Mouse (Mus musculus) left cerebral cortex, postnatal 25 days (tissue): ENCODE data around the gene Ddx4. TPM values are rescaled to one million over a fixed set of nuclear protein-coding genes. Genes with fewer than 3 reads are reported as not detected.

Experiments
- DNase-seq, 2 experiments: peaks; one replicate each; pipeline ENCODE4 v3.0.0; 2022; ENCODE audit warnings: low spot score in 2 of 2, mixed read lengths in 1 of 2
- intact Hi-C: fragments of 180-260 bp; cut with DNase I; formaldehyde crosslinking; loops from one replicate; pipeline ENCODE4 v1.15.1; 2025
- total RNA-seq, 2 experiments: library from RNA; stranded (reverse); gene quantifications; 2 replicates each; pipeline ENCODE4 v1.2.3; 2021

Ddx4 gene
- total RNA-seq, 2 experiments from 2014 or later, result 1.1 to 1.3 TPM

GRCm38 (mm10) chr13:112570768-112571167 is 81.5 kb downstream of the Ddx4 start:
- intact Hi-C loops, result no loop called here
- no peak for DNase-seq

GRCm38 (mm10) chr13:112569606-112570005 is 82.7 kb downstream of the Ddx4 start:
- intact Hi-C loops, result no loop called here
- DNase-seq, result no peak

- intact Hi-C loops, result no loop called here
- peak; percentile 4 to 76 for DNase-seq
These were observed 91.6 kb downstream of the Ddx4 start for GRCm38 (mm10) chr13:112560554-112561138.

- DNase-seq, result no peak
- intact Hi-C loops, result no loop called here
These were observed 95.8 kb downstream of the Ddx4 start for GRCm38 (mm10) chr13:112556501-112556900.

GRCm38 (mm10) chr13:112553304-112553703 is 99.0 kb downstream of the Ddx4 start:
- intact Hi-C loops, result no loop called here
- DNase-seq, result no peak

- peak in 1 of 2 experiments; percentile 11 for DNase-seq
- intact Hi-C loops, result no loop called here
These were observed 100.4 kb downstream of the Ddx4 start for GRCm38 (mm10) chr13:112551641-112552548.

Other genes starting within 250 kb of the Ddx4 start
- gene Il6st, start 188.4 kb downstream of the Ddx4 start, total RNA-seq, result 10 to 100 TPM; 85.9 to 91.3 TPM
- under 1 TPM; 0.16 to 0.37 TPM for gene Il31ra, start 58.1 kb downstream of the Ddx4 start, total RNA-seq
- gene Slc38a9, start 8.3 kb upstream of the Ddx4 start, total RNA-seq, result 10 to 100 TPM; 18.9 to 25.8 TPM
- gene Plpp1, start 148.3 kb upstream of the Ddx4 start, total RNA-seq, result 10 to 100 TPM; 28.5 to 29.4 TPM